Mouse (Mus musculus) heart, adult 2 months (tissue): ENCODE results near the gene Nek2. TPM values are rescaled to one million over a fixed set of nuclear protein-coding genes. Genes with fewer than 3 reads are reported as not detected.

Source experiments
- DNase-seq, 2 experiments: peaks; one replicate each; pipeline ENCODE4 v3.0.0; 2021
- H3K27ac ChIP-seq: fragments of 200-600 bp; 2 replicates; pipeline ENCODE4 v1.8.1; 2022
- H3K27me3 ChIP-seq: fragments of 200-500 bp; 2 replicates; pipeline ENCODE4 v1.6.1; 2012; ENCODE audit warnings: mild to moderate bottlenecking, low read length, inconsistent platforms, mixed read lengths; ENCODE audit not compliant: control insufficient read depth, insufficient read depth
- H3K36me3 ChIP-seq: fragments of 200-500 bp; 2 replicates; pipeline ENCODE4 v1.6.1; 2012; ENCODE audit warnings: low read length, inconsistent platforms; ENCODE audit not compliant: control insufficient read depth, insufficient read depth
- H3K4me1 ChIP-seq: fragments of 200-500 bp; 2 replicates; pipeline ENCODE4 v1.6.1; 2011; ENCODE audit warnings: low read length; ENCODE audit not compliant: control insufficient read depth, insufficient read depth
- H3K4me3 ChIP-seq: fragments of 200-600 bp; 2 replicates; pipeline ENCODE4 v1.8.1; 2022
- H3K79me2 ChIP-seq: fragments of 200-500 bp; replicated peaks from 2 replicates; pipeline ENCODE4 v1.6.1; 2012; ENCODE audit warnings: mild to moderate bottlenecking, inconsistent platforms, low read length, moderate library complexity, mixed read lengths; ENCODE audit not compliant: control insufficient read depth, insufficient read depth
- H3K9ac ChIP-seq: fragments of 200-500 bp; 2 replicates; pipeline ENCODE4 v1.6.1; 2012; ENCODE audit warnings: low read depth, mild to moderate bottlenecking, control low read depth, inconsistent platforms, low read length, mixed read lengths
- CTCF ChIP-seq: fragments of 200-600 bp; IDR thresholded peaks from 2 replicates; pipeline ENCODE4 v1.8.1; 2022; ENCODE audit warnings: antibody characterized with exemption, mild to moderate bottlenecking, moderate library complexity
- EP300 ChIP-seq: fragments of 200-500 bp; IDR thresholded peaks from 2 replicates; pipeline ENCODE4 v1.6.1; 2011; ENCODE audit warnings: low read depth, low read length, control low read depth; ENCODE audit not compliant: insufficient read depth
- POLR2A ChIP-seq: fragments of 200-500 bp; IDR thresholded peaks from 2 replicates; pipeline ENCODE4 v1.6.1; 2011; ENCODE audit warnings: mild to moderate bottlenecking, low read depth, low read length, control low read depth; ENCODE audit not compliant: insufficient read depth
- WGBS: fragments of 180-500 bp; shearing (Covaris S2); methylation state at CpG from one replicate; pipeline ENCODE4 v1.1.7; 2018; 5-methylcytosine and 5-hydroxymethylcytosine counted together
- intact Hi-C: fragments of 180-260 bp; cut with DNase I; formaldehyde crosslinking; loops from one replicate; pipeline ENCODE4 v1.15.1; 2025
- polyA plus RNA-seq: library from polyadenylated mRNA; depleted of rRNA; stranded (reverse); fragments of >200 nt; gene quantifications from 2 replicates; pipeline ENCODE4 v1.2.3, GENCODE M21; 2012
- total RNA-seq, 2 experiments: library from RNA; stranded (reverse); gene quantifications; 2 replicates each; pipeline ENCODE4 v1.2.3; 2021

Nek2 gene
- total and polyA plus RNA-seq, 3 experiments, result 0.09 to 0.47 (median 0.37) TPM

- no peaks in the 10 kb centered on the region for H3K27me3 ChIP-seq
- TF ChIP-seq CTCF (peak; percentile 100), POLR2A (no peak), EP300 (peak; percentile 89)
- H3K4me3 ChIP-seq, result no peak overlapping the region
- intact Hi-C loops, result loop anchor here (1.0 to 5.0 kb wide), 3 partner anchors 55 to 505 kb away; no protein-coding TSS in a partner anchor
- no peaks in the 10 kb centered on the region for H3K79me2 ChIP-seq
- peak; percentile 84 to 87 for DNase-seq
- 37% methylated on average over 19 of the region's 19 CpGs for WGBS
- no peak overlapping the region for H3K9ac ChIP-seq
- no peak overlapping the region for H3K27ac ChIP-seq
- peaks cover 3% of the 10 kb centered on the region for H3K4me1 ChIP-seq
- no peaks in the 10 kb centered on the region for H3K36me3 ChIP-seq
These were observed 3.7 kb upstream of the Nek2 start for GRCm38 (mm10) chr1:191817418-191818144.

GRCm38 (mm10) chr1:191818145-191818631 lies 3.1 kb upstream of the Nek2 start:
- no peak overlapping the region for H3K27ac ChIP-seq
- no peak overlapping the region for H3K4me3 ChIP-seq
- no peaks in the 10 kb centered on the region for H3K27me3 ChIP-seq
- peaks cover 3% of the 10 kb centered on the region for H3K4me1 ChIP-seq
- H3K36me3 ChIP-seq, result no peaks in the 10 kb centered on the region
- no peak for DNase-seq
- H3K79me2 ChIP-seq, result no peaks in the 10 kb centered on the region
- intact Hi-C loops, result loop anchor here (1.0 to 5.0 kb wide), 3 partner anchors 56 to 506 kb away; no protein-coding TSS in a partner anchor
- TF ChIP-seq POLR2A, result no peak
- H3K9ac ChIP-seq, result no peak overlapping the region
- 40% methylated on average over 6 of the region's 6 CpGs for WGBS

DNA sequence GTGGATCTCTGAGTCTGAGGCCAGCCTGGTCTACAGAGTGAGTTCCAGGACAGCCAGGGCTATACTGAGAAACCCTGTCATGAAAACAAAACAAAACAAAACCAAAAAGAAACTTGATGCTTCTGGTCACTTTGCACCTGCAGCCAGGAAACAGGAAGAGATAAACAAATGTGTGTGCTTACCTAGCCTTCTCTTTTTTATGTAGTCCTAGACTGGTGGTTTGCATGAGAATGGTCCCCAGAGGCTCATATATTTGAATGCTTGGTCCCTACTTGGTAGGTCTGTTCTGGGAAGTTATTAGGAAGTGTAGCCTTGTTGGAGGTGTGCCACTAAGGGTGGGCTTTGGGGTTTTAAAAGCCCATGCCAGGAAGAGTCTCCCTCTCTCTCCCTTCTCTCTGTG lies 2.2 kb upstream of the Nek2 start:
- Histone ChIP-seq H3K27ac (no peak overlapping the region), H3K4me3 (no peak overlapping the region), H3K27me3 (no peaks in the 10 kb centered on the region), H3K36me3 (no peaks in the 10 kb centered on the region), H3K79me2 (no peaks in the 10 kb centered on the region), H3K4me1 (peaks cover 3% of the 10 kb centered on the region), H3K9ac (no peak overlapping the region)
- intact Hi-C loops, result loop anchor here (5.0 kb wide), 2 partner anchors 57 to 507 kb away; no protein-coding TSS in a partner anchor
- TF ChIP-seq CTCF (no peak), POLR2A (no peak), EP300 (no peak)
- no peak for DNase-seq

- no peak overlapping the region for H3K9ac ChIP-seq
- H3K4me3 ChIP-seq, result peak overlapping the region; percentile 50
- H3K36me3 ChIP-seq, result no peaks in the 10 kb centered on the region
- no peaks in the 10 kb centered on the region for H3K79me2 ChIP-seq
- H3K4me1 ChIP-seq, result peaks cover 3% of the 10 kb centered on the region
- no peak for DNase-seq
- TF ChIP-seq CTCF (no peak), EP300 (no peak), POLR2A (no peak)
- intact Hi-C loops, result loop anchor here (2.0 kb wide), 1 partner anchor 102 kb away; no protein-coding TSS in a partner anchor
- H3K27ac ChIP-seq, result no peak overlapping the region
- H3K27me3 ChIP-seq, result no peaks in the 10 kb centered on the region
- 8% methylated on average over 15 of the region's 15 CpGs for WGBS
These were observed 306 bp upstream of the Nek2 start for GRCm38 (mm10) chr1:191820951-191821325.

- Histone ChIP-seq H3K4me3 (no peak overlapping the region), H3K36me3 (no peaks in the 10 kb centered on the region), H3K27me3 (no peaks in the 10 kb centered on the region), H3K27ac (no peak overlapping the region), H3K9ac (no peak overlapping the region), H3K79me2 (no peaks in the 10 kb centered on the region), H3K4me1 (no peaks in the 10 kb centered on the region)
- TF ChIP-seq CTCF (peak; percentile 56), EP300 (no peak)
- WGBS, result 77% methylated on average over 3 of the region's 3 CpGs
- intact Hi-C loops, result no loop called here
- DNase-seq, result no peak
These were observed 7.9 kb downstream of the Nek2 start for GRCm38 (mm10) chr1:191829124-191829523.

GRCm38 (mm10) chr1:191833396-191833795 lies 12.2 kb downstream of the Nek2 start:
- TF ChIP-seq EP300 (no peak), CTCF (no peak), POLR2A (no peak)
- WGBS, result 91% methylated on average over 6 of the region's 6 CpGs
- no peaks in the 10 kb centered on the region for H3K36me3 ChIP-seq
- no peak overlapping the region for H3K27ac ChIP-seq
- intact Hi-C loops, result no loop called here
- no peak overlapping the region for H3K4me3 ChIP-seq
- peaks cover 1% of the 10 kb centered on the region; the same call in 1 of the 2 replicates for H3K4me1 ChIP-seq
- no peak overlapping the region for H3K9ac ChIP-seq
- no peak for DNase-seq
- no peaks in the 10 kb centered on the region for H3K27me3 ChIP-seq
- no peaks in the 10 kb centered on the region for H3K79me2 ChIP-seq
